Mouse (Mus musculus) lung, postnatal 14 days (tissue): ENCODE measurements around the gene Alkbh2.
A peak's percentile ranks its signal among the peaks of the same experiment; 100 is the strongest.

Experiments
- DNase-seq: peaks from one replicate; pipeline ENCODE4 v3.0.0; 2021

Gene Alkbh2

DNA sequence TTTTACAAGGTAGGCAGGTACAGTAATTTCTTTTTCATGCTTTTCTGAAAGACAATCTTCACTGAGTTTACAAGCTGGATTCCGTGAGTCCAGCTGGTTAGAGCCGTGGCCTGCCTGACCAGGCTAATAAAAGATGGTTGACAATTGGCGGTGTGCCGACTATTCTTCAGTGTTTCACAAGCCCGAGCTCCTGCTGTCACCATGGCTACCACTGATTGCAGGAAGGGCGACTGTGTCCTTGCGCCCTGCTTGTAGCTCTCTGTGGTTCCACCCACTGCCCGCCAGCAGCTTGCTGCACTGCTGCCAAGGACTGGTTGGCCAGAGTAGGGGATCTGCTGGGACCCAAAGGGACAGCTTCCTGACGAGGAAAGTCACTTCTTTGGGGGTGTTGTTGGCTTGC, 11.2 kb upstream of the Alkbh2 start:
- peak; percentile 89 for DNase-seq

DNA sequence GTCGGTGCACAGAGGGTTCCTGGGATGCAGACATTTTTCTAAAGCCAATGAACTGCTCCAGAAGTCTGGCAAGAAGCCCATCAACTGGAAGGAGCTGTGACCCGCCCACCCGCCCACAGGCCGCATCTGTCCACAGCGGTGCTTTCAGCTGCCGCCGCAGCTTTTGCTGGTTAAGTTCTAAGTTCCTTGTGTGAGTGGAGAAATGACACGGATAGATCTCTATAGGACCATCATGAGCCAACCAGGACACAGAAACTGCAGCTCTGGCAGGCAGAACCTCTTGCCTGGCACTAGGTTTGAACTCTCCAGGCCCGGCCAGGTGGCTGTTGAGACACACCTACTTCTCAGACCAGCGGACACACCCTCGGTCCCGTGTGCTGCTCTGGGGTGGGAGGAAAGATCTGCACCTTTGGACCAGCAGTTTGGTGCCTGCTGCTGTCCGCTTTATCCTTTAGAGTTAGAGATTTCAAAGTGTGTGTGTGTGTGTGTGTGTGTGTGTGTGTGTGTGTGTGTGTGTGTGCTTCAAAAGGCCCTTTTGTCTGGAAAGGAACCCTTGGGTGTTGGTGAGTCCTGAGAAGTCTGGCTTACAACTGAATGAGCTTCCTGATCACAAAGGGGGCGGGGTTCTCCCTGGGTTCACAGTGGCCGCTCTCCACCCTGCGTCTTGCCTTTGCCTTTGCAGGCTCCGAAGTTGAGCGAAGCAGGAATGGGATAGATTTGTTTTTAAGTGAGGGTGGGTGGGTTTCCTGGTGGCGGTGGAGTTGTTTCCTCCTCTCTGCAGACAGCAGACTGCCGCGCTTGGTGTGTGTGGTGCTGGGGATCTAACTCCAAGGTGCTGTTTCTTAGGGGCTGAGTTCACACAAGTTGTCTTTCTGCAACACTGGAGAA, 10.5 kb upstream of the Alkbh2 start:
- peak; percentile 40 for DNase-seq

DNA sequence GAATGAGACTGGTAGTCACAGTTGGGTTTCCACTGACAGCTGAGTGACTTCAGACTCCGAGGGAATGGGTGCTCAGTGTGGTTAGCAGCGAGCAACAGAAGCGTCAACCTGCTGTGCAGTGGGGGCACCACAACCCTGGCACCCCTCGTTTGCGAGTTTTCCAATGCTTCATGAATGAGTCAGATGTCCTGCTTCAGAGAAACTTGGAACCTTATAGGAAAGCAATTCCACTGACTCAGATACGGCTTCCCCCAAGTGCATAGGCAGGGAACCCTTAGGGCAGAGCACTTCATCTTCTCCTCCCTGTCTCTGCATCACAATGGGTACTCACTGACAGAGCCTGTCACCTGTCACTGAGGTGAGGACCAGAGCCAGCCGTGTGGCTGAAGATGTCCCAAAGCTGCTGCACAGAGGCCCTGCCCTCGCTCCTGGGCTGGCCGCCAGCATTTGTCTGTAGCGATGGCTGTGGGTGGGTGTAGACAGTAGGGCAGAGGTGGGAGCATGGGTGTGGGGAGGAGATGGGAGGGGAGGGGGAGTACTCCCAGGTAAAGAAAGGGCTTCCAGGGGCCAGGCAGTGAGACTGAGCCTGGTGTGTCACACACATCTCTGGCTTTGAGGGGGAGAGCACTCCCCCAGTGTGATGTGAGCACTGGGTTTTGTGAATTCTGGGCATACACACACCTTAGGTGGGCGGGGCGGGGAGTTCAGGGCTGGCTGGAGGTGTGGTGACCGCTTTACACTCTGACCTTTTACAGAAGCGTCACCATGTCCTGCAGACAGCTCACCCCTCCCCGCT, 9.7 kb upstream of the Alkbh2 start:
- DNase-seq, result no peak

DNA sequence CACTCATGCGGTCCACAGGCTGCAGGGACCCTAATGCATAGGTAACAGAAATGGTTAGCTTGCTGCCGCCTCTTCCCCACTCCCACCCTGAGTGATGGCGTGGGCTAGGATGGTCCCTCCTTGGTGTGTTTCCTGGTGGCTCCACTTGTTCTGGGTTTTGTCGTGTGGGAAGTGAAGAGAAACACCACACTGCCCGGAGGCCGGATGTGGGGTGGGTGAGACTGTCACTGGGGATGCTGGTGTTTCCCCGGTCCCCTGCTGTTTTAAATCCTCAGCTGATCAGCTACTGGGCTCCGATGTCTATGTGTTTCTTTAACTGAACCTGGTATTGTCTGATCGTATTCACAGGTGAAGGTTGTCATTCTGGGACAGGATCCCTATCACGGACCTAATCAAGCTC, 7.5 kb upstream of the Alkbh2 start:
- no peak for DNase-seq

DNA sequence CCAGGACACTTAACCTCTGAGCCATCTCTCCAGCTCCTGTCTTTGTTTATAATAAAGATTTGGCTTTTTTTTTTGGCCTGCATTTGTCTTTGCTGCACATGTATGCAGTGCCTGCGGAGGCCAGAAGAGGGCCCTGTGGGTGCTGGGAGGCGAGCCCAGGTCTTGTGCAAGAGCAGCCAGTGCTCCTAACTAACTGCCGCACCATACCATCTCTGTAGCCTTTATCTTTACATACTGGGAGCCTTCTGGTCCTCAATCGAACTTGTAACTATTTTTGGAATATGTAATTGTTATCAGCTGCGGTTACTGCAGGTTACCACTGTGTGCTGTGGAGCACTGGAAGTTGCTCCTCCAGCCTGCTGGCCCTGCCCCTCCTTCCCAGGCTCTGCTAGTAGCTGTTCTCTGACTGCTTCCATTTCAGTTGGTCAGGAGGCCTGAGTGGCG, 6.1 kb upstream of the Alkbh2 start:
- peak; percentile 76 for DNase-seq

DNA sequence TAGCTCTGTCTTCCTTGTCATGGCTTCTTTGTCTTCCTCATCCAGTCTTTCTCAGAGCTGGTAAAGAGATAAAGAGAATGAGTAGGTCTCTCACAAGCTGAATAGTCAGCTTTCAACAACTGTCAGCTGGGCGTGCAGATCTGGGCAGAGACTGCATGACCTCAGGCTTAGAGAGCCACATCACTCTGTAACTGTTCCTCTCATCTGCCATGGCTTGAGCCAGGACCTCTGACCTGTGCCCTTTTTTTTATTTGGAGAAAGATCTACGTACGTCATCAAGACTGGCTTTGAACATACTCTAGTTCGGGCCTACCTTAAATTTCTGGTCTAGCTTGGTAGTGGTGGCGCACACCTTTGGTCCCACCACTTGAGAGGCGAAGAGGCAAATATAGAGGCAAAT, 4.8 kb upstream of the Alkbh2 start:
- DNase-seq, result no peak

DNA sequence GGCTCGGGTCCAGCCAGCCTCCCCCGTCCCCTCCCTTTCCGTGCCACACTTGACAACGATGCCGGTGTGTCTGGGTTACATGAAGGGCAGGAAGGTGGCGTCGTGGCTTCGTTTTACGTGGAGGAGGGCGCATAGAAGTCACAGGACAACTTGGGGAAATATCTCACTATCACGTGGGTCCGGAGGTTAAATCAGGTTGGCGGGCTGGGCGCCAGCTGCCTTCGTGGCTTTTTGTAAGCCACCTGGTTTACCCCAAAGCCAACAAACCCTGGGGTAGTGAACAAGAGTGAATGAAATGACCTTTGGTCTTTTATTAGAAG, 3.5 kb upstream of the Alkbh2 start:
- DNase-seq, result peak; percentile 45

DNA sequence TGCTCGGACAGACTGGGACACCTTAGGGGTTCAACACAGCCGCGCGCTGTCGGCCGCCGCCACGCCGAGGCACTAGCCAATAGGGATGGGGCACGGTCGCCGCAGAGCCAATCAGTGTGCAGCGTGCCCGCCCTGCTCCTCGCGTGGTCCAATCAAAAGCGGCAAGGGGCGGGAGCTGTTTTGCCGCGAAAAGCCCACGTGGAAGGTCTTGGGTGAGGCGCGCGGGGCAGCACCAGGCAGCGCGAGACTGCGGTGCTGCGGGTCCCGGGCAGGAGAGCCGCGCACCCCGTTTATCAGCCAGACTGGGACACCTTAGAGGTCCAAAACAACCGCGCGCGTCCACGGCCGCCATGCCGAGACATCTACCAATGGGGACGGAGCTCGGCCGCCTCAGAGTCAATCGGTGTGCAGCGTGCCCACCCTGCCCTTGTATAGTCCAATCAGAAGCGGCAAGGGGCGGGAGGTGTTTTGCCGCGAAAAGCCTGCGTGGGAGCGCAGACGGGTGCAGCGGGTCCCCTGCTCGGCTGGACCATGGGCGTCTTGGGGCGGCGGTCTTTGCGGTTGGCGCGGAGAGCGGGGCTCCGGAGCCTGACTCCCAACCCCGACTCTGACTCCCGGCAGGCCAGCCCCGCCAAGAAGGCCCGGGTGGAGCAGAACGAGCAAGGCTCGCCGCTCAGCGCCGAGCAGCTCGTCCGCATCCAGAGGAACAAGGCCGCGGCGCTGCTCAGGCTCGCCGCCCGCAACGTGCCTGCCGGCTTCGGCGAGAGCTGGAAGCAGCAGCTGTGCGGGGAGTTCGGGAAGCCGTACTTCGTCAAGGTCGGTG, 2.9 kb upstream of the Alkbh2 start:
- peak; percentile 94 for DNase-seq

DNA sequence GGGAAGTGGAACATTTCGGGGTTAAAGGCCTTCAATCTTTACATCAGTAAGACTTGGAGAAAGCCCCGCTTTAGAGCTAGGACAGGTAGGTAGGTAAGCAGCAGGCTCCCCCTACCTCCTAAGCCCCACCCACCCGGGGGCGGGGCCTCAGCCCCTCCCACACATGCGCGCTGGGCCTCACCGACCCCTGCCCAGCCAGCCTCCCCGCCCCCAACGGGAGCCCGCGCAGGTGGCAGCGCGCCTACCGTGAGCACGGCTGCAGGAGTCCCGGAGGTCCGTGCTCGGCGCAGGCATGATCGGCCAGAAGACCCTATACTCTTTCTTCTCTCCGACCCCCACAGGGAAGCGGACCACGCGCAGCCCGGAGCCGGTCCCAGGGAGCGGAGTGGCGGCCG, 2.2 kb upstream of the Alkbh2 start, which contains the start of gene Ung:
Gene Ung, plus strand, starts transcription at position 176 of the 395 bp plus-strand sequence.
- DNase-seq, result peak; percentile 39

DNA sequence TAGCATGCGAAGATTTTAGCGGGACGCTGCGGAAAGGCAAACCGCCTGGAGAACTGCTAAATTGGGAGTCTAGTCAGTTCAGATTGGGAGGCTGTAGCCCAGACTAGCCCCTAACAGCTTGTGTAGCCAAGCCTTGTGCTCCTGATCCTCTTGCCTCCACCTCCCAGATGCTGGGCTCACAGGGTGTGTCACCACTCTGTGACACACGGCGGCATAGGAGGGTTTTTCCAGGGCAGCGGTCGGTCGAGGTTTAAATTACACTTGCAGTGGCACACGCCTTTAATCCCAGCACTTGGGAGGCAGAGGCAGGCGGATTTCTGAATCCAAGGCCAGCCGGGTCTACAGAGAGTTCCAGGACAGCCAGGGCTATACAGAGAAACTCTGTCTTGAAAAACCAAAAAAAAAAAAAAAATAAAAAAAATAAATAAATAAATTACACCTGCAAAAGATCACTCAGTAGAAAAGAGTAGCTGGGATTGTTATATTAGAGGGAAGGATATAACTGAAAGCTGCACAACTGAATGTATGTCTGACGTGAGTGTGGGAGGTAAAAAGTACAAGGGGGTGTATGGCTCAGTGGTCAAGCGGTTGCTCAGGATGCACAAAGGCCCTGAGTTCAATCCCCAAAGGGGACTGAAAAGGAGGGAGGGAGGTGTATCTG, 1.7 kb upstream of the Alkbh2 start:
- DNase-seq, result no peak

DNA sequence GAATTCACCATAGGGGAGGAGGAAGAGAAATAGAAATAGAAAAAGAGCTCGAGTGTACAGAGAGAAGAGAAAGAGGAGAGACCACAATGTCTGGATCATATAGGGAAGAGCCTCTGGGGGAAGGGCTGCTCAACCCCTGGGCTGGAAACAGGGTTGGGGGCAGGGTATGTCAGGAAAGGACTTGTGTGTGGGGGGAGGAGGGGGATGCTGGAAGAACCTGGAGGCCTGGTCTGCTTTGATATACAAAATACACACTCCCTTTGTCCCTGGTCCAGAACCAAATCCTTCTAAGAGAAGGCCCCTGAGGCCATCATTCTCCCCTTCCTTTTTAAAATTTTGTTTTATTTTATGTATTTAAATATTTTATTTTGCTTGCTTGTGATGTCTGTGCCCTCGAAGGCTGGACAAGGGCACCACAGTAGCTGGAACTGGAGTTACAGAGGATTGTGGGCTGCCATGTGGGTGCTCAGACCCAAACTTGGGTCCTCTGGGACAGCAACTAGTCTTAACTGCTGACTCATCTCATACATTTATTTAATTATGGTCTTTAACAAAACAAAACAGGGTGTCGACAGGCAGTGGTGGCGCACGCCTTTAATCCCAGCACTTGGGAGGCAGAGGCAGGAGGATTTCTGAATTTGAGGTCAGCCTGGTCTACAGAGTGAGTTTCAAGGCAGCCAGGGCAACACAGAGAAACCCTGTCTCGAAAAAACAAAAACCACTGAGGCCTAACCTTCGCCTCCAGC, 1.3 kb downstream of the Alkbh2 start:
- no peak for DNase-seq

DNA sequence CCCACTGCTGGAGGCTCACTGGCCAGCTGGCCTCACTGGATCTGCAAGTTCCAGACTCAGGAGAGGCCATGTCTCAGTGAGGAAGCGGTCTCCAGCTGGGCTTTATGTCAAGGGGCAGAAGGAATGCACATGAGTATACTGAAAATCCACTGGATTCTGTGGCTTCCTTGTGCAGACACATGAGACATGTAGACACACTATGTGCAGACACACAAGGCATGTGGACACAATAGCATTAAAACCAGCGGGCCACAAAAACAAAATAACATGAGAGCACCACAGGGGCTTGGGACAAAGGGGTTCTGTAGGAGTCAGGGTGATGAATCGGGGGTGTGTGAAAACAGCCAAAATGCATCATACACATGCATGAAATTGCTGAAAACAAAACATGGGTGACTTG, 2.0 kb downstream of the Alkbh2 start:
- DNase-seq, result no peak

DNA sequence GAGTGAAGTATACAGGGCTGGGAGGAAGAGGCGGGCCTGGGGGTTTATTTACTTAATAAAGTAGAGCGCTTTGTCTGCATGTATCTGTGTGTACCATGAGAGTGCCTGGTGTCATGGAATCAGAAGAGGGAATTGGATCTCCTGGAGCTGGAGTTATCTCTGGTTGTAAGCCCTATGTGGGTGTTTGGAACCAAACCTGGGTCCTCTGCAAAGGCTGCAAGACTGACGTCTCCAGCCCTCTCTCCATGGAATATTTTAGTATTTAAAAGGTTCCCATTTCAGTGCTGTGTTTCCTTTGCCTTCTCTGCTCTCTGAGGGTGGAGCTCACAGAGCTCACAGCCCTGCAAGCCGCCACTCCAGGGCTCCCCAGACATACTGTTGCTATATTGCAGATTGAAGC, 8.2 kb downstream of the Alkbh2 start:
- DNase-seq, result no peak

DNA sequence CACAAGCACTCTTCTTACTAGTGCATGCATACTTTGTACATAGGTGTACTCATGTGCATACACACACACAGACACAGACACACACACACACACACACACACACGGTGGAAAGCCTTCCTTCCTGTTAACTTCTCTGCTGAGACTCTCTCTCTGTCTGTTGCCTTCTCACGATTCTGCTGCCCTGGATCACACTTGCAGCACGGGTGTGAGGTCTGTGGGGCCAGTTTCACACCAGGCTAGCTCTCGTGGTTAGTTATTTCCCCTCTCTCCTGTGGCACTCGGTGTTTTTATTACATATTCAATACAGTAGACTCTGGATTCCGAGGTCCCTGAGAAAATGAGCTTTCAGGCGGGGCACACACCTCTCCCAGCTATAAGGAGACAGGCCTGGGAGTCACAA, 11.4 kb downstream of the Alkbh2 start:
- no peak for DNase-seq

DNA sequence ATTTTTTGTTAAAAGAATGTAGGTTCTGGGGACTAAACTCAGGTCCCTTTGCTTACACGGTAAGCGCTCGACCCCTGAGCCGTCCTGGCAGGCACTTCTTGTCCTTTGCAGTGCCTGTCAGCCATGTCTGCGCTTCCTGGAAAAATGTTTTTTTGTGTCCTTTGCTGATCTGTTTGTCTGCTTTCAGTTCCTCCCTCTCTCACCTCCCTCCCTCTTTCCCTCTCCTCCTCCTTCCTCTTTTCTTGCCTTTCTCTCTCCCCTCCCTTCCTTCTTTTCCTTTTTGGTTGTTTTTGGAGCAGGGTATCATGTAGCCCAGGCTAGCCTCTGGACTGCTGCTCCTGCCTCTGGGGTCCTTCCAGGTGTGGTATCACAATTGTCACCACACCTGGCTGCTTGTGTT, 13.0 kb downstream of the Alkbh2 start:
- no peak for DNase-seq

DNA sequence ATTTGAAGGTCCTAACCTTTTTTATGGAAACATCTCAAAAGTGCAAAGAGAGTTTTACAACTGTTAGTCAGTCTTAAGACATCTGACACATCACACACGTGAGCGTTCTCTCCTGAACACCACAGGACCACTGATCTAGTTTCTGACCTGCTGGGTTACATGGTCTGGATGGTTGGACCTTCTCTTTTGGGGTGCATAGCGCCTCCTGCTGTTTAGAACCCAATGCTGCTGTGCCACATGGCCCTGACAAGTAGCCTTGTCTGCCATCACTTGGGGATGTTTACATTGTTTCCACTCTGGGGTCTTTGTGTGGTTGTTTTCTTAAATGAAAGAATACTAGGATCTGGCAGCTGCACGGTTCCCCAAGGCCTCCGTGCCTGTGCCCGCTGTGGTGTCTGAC, 14.7 kb downstream of the Alkbh2 start:
- no peak for DNase-seq

DNA sequence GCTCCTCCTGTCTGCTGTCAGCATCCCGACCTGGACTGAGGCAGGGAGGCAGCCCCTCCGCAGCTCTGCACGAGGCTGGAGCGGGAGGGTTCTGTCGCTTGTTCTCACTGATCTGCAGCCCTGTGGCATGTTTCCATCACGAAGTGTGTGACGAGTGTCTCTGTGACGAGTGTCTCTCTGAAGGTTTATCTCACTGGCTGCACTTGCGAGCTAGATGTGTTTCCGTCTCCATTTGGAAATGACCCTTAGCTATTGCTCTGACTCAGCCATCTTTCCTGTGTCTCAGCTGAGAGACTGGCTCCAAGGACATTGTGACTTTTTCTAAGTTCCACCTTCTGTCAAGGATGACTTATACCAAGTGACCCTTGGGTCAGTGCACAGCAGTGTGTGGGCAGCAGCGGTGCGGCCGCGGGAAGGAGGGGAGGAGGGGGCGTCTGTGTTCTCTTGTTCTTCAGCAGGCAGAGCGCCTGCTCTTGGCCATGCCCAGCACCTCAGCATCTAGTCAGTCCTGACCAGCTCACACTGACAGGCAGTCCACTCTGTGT, 21.6 kb downstream of the Alkbh2 start:
- no peak for DNase-seq

DNA sequence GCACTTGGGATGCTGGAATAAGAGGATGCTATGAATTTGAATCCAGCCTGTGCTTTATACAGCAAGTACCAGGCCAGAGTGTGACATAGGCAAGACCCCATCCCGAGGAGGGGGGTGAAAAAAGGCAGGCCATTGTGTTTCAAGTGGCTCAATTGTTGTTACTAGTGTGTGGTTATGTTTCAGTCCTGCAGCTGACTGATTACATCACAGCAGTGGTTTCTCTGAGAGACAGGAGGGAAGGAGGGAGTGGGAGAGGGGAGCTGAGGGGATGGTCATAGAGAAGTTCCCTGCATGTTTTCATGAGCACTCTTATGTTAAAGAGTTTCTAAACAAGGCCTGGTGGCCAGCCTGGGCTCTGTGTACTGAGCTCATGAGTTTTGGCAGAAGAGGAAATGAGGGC, 25.2 kb downstream of the Alkbh2 start:
- no peak for DNase-seq

DNA sequence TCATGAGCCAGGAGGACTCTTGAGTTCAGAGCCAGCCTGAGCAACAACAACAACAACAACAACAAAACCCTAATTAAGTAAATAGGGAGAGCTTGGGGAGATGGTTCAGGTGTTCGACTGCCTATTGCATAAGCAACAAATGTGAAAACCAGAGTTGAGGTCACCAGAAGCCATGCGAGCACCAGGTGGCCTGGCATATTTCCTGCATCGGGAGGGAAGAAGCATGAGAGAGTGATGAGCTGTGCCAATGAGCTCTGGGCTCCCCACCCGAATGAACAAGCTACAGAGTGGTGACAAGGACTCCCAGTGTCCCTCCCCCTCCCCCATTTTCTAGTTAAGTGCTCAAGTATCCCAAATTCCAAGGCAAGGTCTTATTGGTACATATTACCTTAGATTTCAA, 26.1 kb downstream of the Alkbh2 start:
- DNase-seq, result no peak

DNA sequence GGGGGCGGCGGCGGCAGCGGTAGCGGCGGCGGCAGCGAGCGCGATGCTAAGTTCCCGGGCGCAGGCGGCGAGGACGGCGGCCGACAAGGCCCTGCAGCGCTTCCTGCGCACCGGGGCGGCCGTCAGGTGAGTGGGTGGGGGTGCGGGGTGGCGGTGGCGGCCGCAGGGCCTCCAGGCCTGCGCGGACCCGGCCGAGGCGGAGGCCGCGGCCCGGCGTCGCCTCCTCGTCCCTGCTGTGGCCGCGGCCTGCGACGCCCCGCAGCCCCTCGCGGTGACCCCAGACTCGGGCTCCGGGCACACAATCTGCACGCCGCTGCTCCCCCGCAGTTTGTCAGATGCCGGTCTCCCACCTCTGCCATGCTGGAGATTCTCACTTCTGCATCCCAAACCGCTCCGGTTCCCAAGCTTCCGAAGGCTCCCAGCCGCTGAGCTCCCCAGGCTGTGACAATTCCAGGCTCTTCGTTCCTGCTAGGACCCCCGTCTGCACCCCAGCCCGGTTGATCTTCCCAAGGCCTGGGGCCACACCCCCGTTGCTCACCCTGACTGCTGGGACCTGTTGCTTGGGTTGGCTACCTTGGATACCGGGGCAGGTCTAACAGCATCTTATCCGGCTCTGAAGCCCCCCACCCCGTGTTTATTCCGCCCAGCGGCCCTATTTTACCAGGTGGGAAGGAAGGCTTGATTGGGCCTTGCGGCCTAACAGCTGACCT, 27.5 kb downstream of the Alkbh2 start:
- DNase-seq, result no peak
